Mouse (Mus musculus) midbrain, embryonic 10.5 days (tissue): ENCODE results near the gene Atrn. TPM values are rescaled to one million over a fixed set of nuclear protein-coding genes. Genes with fewer than 3 reads are reported as not detected.
A peak's percentile ranks its signal among the peaks of the same experiment; 100 is the strongest.

Experiments
- DNase-seq: peaks from one replicate; pipeline ENCODE4 v3.0.0-alpha.2; 2017; ENCODE audit warnings: low spot score
- H3K27ac ChIP-seq: fragments of 300-500 bp; sonication (generic); replicated peaks from 2 replicates; pipeline ENCODE4 v1.5.1; 2016; ENCODE audit warnings: mild to moderate bottlenecking
- H3K27me3 ChIP-seq: fragments of 300-500 bp; sonication (generic); 2 replicates; pipeline ENCODE4 v1.6.1; 2016; ENCODE audit warnings: low read depth, mild to moderate bottlenecking; ENCODE audit not compliant: poor library complexity, severe bottlenecking
- H3K36me3 ChIP-seq: fragments of 300-500 bp; sonication (generic); 2 replicates; pipeline ENCODE4 v1.6.1; 2016; ENCODE audit warnings: mild to moderate bottlenecking, moderate library complexity
- H3K4me1 ChIP-seq: fragments of 300-500 bp; sonication (generic); 2 replicates; pipeline ENCODE4 v1.6.1; 2016
- H3K4me3 ChIP-seq: fragments of 300-500 bp; sonication (generic); 2 replicates; pipeline ENCODE4 v1.5.1; 2016; ENCODE audit warnings: mild to moderate bottlenecking, moderate library complexity
- H3K9me3 ChIP-seq: fragments of 300-500 bp; sonication (generic); replicated peaks from 2 replicates; pipeline ENCODE4 v1.6.1; 2016; ENCODE audit warnings: mild to moderate bottlenecking
- WGBS: fragments of 180-500 bp; shearing (Covaris S2); methylation state at CpG from one replicate; pipeline ENCODE4 v1.1.7; 2016; 5-methylcytosine and 5-hydroxymethylcytosine counted together
- polyA plus RNA-seq: library from polyadenylated mRNA; unstranded; fragments of >200 nt; fragmentation: Nextera tagmentation; extraction: Ambion mirVana; gene quantifications from 2 replicates; pipeline ENCODE4 v1.2.1, GENCODE M21; 2016

Gene Atrn
- polyA plus RNA-seq, 1 experiment from 2014 or later = 5.7 TPM

- H3K4me3 ChIP-seq = no peak overlapping the region
- no peaks in the 10 kb centered on the region for H3K36me3 ChIP-seq
- peaks cover 9% of the 10 kb centered on the region for H3K4me1 ChIP-seq
- peaks cover 32% of the 10 kb centered on the region for H3K27me3 ChIP-seq
- no peaks in the 10 kb centered on the region for H3K9me3 ChIP-seq
- no peak for DNase-seq
- 98% methylated on average over 2 of the region's 2 CpGs for WGBS
- no peak overlapping the region for H3K27ac ChIP-seq
Observed at GRCm38 (mm10) chr2:131036343-131036742, 130.0 kb downstream of the Atrn start.

- DNase-seq = no peak
- no peaks in the 10 kb centered on the region for H3K36me3 ChIP-seq
- H3K9me3 ChIP-seq = no peaks in the 10 kb centered on the region
- H3K4me1 ChIP-seq = peaks cover 13% of the 10 kb centered on the region
- no peak overlapping the region for H3K4me3 ChIP-seq
- no peak overlapping the region for H3K27ac ChIP-seq
- H3K27me3 ChIP-seq = peaks cover 36% of the 10 kb centered on the region
Observed at GRCm38 (mm10) chr2:131036757-131037156, 130.5 kb downstream of the Atrn start.

GRCm38 (mm10) chr2:131037226-131037990, 131.1 kb downstream of the Atrn start:
- no peak for DNase-seq
- Histone ChIP-seq H3K27ac (no peak overlapping the region), H3K9me3 (no peaks in the 10 kb centered on the region), H3K4me1 (peaks cover 14% of the 10 kb centered on the region), H3K4me3 (no peak overlapping the region), H3K36me3 (no peaks in the 10 kb centered on the region), H3K27me3 (peaks cover 42% of the 10 kb centered on the region)
- WGBS = 81% methylated on average over 17 of the region's 17 CpGs

GRCm38 (mm10) chr2:131038197-131038596, 131.9 kb downstream of the Atrn start:
- peaks cover 14% of the 10 kb centered on the region for H3K4me1 ChIP-seq
- H3K36me3 ChIP-seq = no peaks in the 10 kb centered on the region
- DNase-seq = no peak
- H3K4me3 ChIP-seq = no peak overlapping the region
- H3K27ac ChIP-seq = no peak overlapping the region
- H3K27me3 ChIP-seq = peaks cover 50% of the 10 kb centered on the region
- WGBS = 92% methylated on average over 6 of the region's 6 CpGs
- no peaks in the 10 kb centered on the region for H3K9me3 ChIP-seq

- Histone ChIP-seq H3K9me3 (no peaks in the 10 kb centered on the region), H3K4me1 (peaks cover 14% of the 10 kb centered on the region), H3K27me3 (peaks cover 55% of the 10 kb centered on the region), H3K27ac (no peak overlapping the region), H3K36me3 (no peaks in the 10 kb centered on the region), H3K4me3 (no peak overlapping the region)
- no peak for DNase-seq
- WGBS = 87% methylated on average over 5 of the region's 5 CpGs
Observed at GRCm38 (mm10) chr2:131038675-131039074, 132.4 kb downstream of the Atrn start.

- Histone ChIP-seq H3K4me1 (peaks cover 19% of the 10 kb centered on the region), H3K27ac (peak overlapping the region; percentile 69; the same call in 1 of the 2 replicates), H3K4me3 (peak overlapping the region; percentile 66), H3K9me3 (no peaks in the 10 kb centered on the region), H3K36me3 (no peaks in the 10 kb centered on the region), H3K27me3 (peaks cover 58% of the 10 kb centered on the region)
- 3% methylated on average over 112 of the region's 115 CpGs for WGBS
- peak; percentile 47 for DNase-seq
Observed at GRCm38 (mm10) chr2:131040854-131041825, 134.8 kb downstream of the Atrn start.

- Histone ChIP-seq H3K4me3 (no peak within 1 kb of the TSS), H3K27me3 (peaks cover 57% of the 10 kb centered on the region), H3K27ac (no peak within 1 kb of the TSS), H3K36me3 (no peaks in the 10 kb centered on the region), H3K4me1 (peaks cover 19% of the 10 kb centered on the region), H3K9me3 (no peaks in the 10 kb centered on the region)
- DNase-seq = no peak
- WGBS = 84% methylated on average over 2 of the region's 2 CpGs
Observed at GRCm38 (mm10) chr2:131042988-131043387, 136.7 kb downstream of the Atrn start, which contains the start of gene Gfra4. TSS of gene Gfra4 (minus strand) at chr2:131043088.

GRCm38 (mm10) chr2:131044354-131044852, 138.1 kb downstream of the Atrn start:
- DNase-seq = no peak
- WGBS = 12% methylated on average over 7 of the region's 7 CpGs
- Histone ChIP-seq H3K4me3 (peak overlapping the region; percentile 34), H3K4me1 (peaks cover 19% of the 10 kb centered on the region), H3K27ac (no peak overlapping the region), H3K36me3 (no peaks in the 10 kb centered on the region), H3K27me3 (peaks cover 46% of the 10 kb centered on the region), H3K9me3 (no peaks in the 10 kb centered on the region)

GRCm38 (mm10) chr2:131044989-131045720, 138.9 kb downstream of the Atrn start:
- WGBS = 88% methylated on average over 9 of the region's 9 CpGs
- Histone ChIP-seq H3K36me3 (no peaks in the 10 kb centered on the region), H3K27me3 (peaks cover 40% of the 10 kb centered on the region), H3K4me3 (no peak overlapping the region), H3K27ac (no peak overlapping the region), H3K4me1 (peaks cover 19% of the 10 kb centered on the region), H3K9me3 (no peaks in the 10 kb centered on the region)
- DNase-seq = no peak

GRCm38 (mm10) chr2:131046025-131046424, 139.7 kb downstream of the Atrn start:
- no peak for DNase-seq
- WGBS = 79% methylated on average over 2 of the region's 2 CpGs
- Histone ChIP-seq H3K9me3 (no peaks in the 10 kb centered on the region), H3K27me3 (peaks cover 40% of the 10 kb centered on the region), H3K4me3 (no peak overlapping the region), H3K27ac (no peak overlapping the region), H3K36me3 (no peaks in the 10 kb centered on the region), H3K4me1 (peaks cover 13% of the 10 kb centered on the region)

- H3K27me3 ChIP-seq = peaks cover 71% of the 10 kb centered on the region
- no peaks in the 10 kb centered on the region for H3K36me3 ChIP-seq
- WGBS = 81% methylated on average over 5 of the region's 5 CpGs
- peaks cover 34% of the 10 kb centered on the region for H3K4me1 ChIP-seq
- no peak overlapping the region for H3K27ac ChIP-seq
- H3K9me3 ChIP-seq = no peaks in the 10 kb centered on the region
- no peak for DNase-seq
- no peak overlapping the region for H3K4me3 ChIP-seq
Observed at GRCm38 (mm10) chr2:131052043-131052442, 145.7 kb downstream of the Atrn start.

- 64% methylated on average over 6 of the region's 6 CpGs for WGBS
- no peaks in the 10 kb centered on the region for H3K36me3 ChIP-seq
- H3K27ac ChIP-seq = no peak overlapping the region
- DNase-seq = no peak
- peaks cover 34% of the 10 kb centered on the region for H3K4me1 ChIP-seq
- no peak overlapping the region for H3K4me3 ChIP-seq
- peaks cover 79% of the 10 kb centered on the region for H3K27me3 ChIP-seq
- no peaks in the 10 kb centered on the region for H3K9me3 ChIP-seq
Observed at GRCm38 (mm10) chr2:131052862-131053418, 146.6 kb downstream of the Atrn start.
